Mouse (Mus musculus) liver, embryonic 15.5 days (tissue): ENCODE data around the gene Myl6. TPM values are rescaled to one million over a fixed set of nuclear protein-coding genes. Genes with fewer than 3 reads are reported as not detected.

Experiments
- ATAC-seq: fragments of 200-750 bp; cut with Nextera tagmentation; 2 replicates; pipeline ENCODE4 v1.8.0; 2017; ENCODE audit warnings: moderate number of reproducible peaks, mild to moderate bottlenecking, moderate library complexity; ENCODE audit not compliant: insufficient read depth
- H3K27ac ChIP-seq: fragments of 300-500 bp; sonication (generic); replicated peaks from 2 replicates; pipeline ENCODE4 v1.5.1; 2015; ENCODE audit warnings: mild to moderate bottlenecking, inconsistent platforms
- H3K27me3 ChIP-seq: fragments of 300-500 bp; sonication (generic); 2 replicates; pipeline ENCODE4 v1.6.1; 2015; ENCODE audit warnings: mild to moderate bottlenecking, inconsistent platforms
- H3K36me3 ChIP-seq: fragments of 300-500 bp; sonication (generic); replicated peaks from 2 replicates; pipeline ENCODE4 v1.6.1; 2015; ENCODE audit warnings: moderate library complexity, mild to moderate bottlenecking, inconsistent platforms
- H3K4me1 ChIP-seq: fragments of 300-500 bp; sonication (generic); replicated peaks from 2 replicates; pipeline ENCODE4 v1.6.1; 2015; ENCODE audit warnings: inconsistent platforms
- H3K4me2 ChIP-seq: fragments of 300-500 bp; sonication (generic); 2 replicates; pipeline ENCODE4 v1.6.1; 2015; ENCODE audit warnings: moderate library complexity, mild to moderate bottlenecking, inconsistent platforms
- H3K4me3 ChIP-seq: fragments of 300-500 bp; sonication (generic); replicated peaks from 2 replicates; pipeline ENCODE4 v1.5.1; 2015; ENCODE audit warnings: mild to moderate bottlenecking, inconsistent platforms
- H3K9ac ChIP-seq: fragments of 300-500 bp; sonication (generic); 2 replicates; pipeline ENCODE4 v1.6.1; 2015; ENCODE audit warnings: moderate library complexity, mild to moderate bottlenecking, inconsistent platforms
- H3K9me3 ChIP-seq: fragments of 300-500 bp; sonication (generic); replicated peaks from 2 replicates; pipeline ENCODE4 v1.6.1; 2016; ENCODE audit warnings: inconsistent platforms
- WGBS: fragments of 180-500 bp; shearing (Covaris S2); methylation state at CpG from one replicate; pipeline ENCODE4 v1.1.7; 2015; ENCODE audit warnings: mixed read lengths; ENCODE audit not compliant: insufficient replicate concordance; 5-methylcytosine and 5-hydroxymethylcytosine counted together
- polyA plus RNA-seq: library from polyadenylated mRNA; unstranded; fragments of >200 nt; fragmentation: Nextera tagmentation; extraction: Ambion mirVana; gene quantifications from 2 replicates; pipeline ENCODE4 v1.2.1, GENCODE M21; 2015

Myl6 gene
- 483 and 484 TPM in 2 replicates for polyA plus RNA-seq

DNA sequence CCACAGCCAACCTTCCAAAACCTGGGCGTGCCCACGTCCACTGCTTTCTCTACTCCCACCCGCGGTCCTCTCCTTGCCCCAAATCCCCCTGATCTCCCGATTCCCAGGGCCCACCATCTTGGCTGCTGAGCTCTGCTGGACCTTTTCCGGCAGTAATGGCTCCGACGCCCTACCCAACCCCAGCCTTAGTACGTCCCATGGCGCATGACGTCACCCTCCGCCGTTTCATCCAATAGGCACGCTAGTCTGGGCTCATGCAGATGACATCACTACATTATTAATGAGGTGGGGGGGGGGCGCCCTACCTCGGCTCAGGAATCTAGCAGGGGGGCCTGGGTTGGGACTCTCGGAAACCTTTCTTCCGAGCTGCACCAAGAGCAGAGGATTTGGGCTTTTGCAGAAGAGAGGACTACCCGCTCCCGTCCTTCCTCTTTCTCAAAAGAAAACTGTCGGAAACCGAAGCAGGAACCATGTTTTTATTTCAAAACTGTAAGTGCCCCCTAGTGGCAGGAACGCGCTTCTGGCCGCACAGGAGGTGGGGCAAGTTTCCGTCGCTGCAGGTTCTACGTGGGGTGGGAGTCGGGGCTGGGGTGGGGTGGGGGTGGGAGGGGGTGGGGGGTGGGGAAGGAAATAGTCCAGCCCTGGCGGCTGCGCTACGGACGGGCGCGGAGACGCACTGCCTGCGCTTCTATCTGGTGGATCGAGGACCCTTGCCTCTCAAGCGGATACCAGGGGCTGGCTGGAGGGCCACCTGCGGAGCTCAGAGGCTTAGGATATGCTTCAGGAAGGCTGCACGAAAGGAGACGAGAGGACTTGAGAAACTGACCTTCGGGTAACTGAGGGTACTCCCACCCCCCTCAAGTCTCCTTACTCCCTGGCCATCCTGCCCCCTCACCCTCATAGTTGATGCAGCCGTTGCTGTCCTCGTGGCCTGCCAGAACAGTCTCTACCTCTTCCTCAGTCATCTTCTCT lies at the start of gene Myl6:
Gene Myl6 (minus strand): TSS at position 451 of the 972 bp plus-strand sequence.
- Histone ChIP-seq H3K36me3 (peaks cover 31% of the 10 kb centered on the region), H3K4me3 (peak within 1 kb of the TSS; percentile 93), H3K9ac (peak within 1 kb of the TSS; percentile 90), H3K27ac (peak within 1 kb of the TSS; percentile 94), H3K4me1 (peaks cover 78% of the 10 kb centered on the region), H3K27me3 (no peaks in the 10 kb centered on the region), H3K4me2 (peak within 1 kb of the TSS; percentile 90), H3K9me3 (no peaks in the 10 kb centered on the region)
- ATAC-seq = peak; percentile 87
- WGBS = under 1% methylated on average over 45 of the region's 45 CpGs

DNA sequence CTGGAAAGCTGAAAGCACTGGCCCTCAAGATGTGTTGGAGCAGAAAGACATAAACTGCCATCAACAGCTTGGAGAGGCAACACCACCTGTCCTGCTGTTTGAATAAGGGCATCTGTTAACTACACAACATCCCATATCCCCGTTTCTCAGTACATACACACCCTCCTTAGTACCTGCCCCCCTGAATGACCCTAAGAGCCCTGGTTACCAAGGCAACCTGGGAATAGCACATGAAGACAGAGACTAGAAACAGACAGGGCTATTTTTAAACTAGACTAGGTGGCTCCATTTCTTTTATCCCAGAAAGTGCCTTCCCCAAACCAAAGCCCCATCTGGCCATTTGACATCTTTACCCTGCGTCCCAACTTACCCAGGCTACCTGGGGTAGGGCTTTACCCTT lies 49.2 kb upstream of the Myl6 start:
- Histone ChIP-seq H3K27ac (no peak overlapping the region), H3K36me3 (peaks cover 41% of the 10 kb centered on the region), H3K4me3 (no peak overlapping the region), H3K9me3 (no peaks in the 10 kb centered on the region), H3K9ac (no peak overlapping the region), H3K4me2 (no peak overlapping the region), H3K4me1 (peaks cover 14% of the 10 kb centered on the region), H3K27me3 (no peaks in the 10 kb centered on the region)
- ATAC-seq = no peak
- WGBS = 71% methylated on average over 2 of the region's 2 CpGs

DNA sequence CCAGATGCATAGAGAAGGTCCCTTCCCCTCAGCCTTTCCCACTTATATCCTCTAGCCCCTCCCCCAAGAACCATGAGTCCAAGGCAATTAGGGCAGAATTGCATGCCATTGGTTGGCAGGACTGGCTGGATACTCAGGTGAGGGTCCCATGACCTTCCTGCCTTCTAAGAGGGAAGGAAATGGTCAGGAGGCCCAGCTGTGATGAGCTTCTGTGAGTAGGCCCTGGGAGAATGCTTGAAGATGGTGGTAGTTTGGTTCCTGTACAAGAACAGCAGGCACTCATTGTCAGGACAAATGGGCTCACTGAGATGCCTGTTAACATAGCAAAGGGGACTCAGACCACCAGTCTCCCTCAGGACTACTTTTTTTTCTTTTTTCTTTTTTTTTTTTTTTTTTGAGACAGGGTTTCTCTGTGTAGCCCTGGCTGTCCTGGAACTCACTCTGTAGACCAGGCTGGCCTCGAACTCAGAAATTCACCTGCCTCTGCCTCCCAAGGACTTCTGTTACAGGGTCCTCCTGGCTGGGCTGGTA lies 44.5 kb upstream of the Myl6 start:
- 76% methylated on average over 1 of the region's 1 CpGs for WGBS
- no peaks in the 10 kb centered on the region for H3K27me3 ChIP-seq
- ATAC-seq = no peak
- peaks cover 18% of the 10 kb centered on the region for H3K4me1 ChIP-seq
- H3K9me3 ChIP-seq = no peaks in the 10 kb centered on the region
- no peak overlapping the region for H3K27ac ChIP-seq
- H3K9ac ChIP-seq = no peak overlapping the region
- H3K36me3 ChIP-seq = peaks cover 15% of the 10 kb centered on the region
- no peak overlapping the region for H3K4me2 ChIP-seq
- H3K4me3 ChIP-seq = no peak overlapping the region

DNA sequence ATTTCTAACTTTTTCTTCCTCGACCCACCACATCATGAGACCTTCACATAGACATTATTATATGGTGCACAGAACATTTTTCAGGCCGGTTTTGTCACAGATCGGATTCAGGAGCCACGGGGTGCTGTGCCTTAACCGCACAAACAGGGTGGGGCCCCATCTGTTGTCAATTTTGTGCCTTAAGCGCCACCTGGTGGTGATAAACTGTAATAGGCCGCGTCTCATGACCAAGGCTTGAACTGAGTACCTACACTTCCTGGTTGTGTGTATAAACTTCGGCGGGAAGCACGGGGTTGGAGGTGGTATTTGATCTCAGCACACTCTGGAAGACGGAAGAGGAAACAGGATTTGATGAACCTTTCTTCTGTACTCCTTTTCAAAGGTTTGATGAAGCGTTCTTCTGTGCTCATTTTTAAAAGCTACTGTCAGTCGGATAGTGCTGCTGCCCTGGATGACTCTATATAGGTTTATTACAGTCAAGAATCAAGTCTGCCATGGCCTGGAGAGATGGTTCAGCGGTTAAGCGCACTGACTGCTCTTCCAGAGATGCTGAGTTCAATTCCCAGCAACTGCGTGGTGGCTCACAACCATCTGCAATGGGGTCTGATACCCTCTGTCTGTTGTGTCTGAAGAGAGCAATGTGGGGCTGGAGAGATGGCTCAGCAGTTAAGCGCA lies 42.5 kb upstream of the Myl6 start:
- peak; percentile 96 for ATAC-seq
- peak overlapping the region; percentile 66 for H3K4me2 ChIP-seq
- peak overlapping the region; percentile 32 for H3K4me3 ChIP-seq
- H3K9ac ChIP-seq = peak overlapping the region; percentile 23; the same call in 1 of the 2 replicates
- 13% methylated on average over 18 of the region's 18 CpGs for WGBS
- H3K27ac ChIP-seq = peak overlapping the region; percentile 76
- H3K27me3 ChIP-seq = no peaks in the 10 kb centered on the region
- no peaks in the 10 kb centered on the region for H3K36me3 ChIP-seq
- no peaks in the 10 kb centered on the region for H3K9me3 ChIP-seq
- peaks cover 18% of the 10 kb centered on the region for H3K4me1 ChIP-seq

DNA sequence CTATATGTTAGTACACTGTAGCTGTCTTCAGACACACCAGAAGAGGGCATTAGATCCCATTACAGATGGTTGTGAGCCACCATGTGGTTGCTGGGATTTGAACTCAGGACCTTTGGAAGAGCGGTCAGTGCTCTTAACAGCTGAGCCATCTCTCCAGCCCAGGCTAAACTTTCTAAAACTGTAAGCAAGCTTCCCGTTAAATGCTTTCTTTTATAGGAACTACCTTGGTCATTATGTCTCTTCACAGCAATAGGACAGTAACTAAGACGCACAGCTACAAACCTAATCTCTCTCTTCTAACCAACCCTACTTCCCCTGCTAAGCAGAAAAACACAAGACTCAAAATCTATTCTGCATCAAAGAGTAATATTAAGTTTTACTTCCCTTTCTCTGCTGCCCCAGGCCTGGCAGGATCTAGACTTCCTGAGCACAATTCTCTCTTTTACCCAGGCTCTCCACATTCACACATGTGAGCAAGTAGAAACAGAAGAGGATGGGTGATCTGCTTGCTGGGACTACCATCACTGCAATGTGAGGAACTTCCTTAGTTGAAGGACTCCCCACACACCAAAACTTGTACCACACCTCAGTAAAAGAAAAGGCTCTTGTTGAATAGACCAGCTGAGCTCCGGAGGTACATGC lies 41.8 kb upstream of the Myl6 start:
- H3K27me3 ChIP-seq = no peaks in the 10 kb centered on the region
- H3K27ac ChIP-seq = peak overlapping the region; percentile 76
- H3K9ac ChIP-seq = 0 out of 2 replicates have a peak overlapping the region, but pooled peaks have one; percentile 1
- H3K4me2 ChIP-seq = peak overlapping the region; percentile 66
- no peaks in the 10 kb centered on the region for H3K36me3 ChIP-seq
- ATAC-seq = peak; percentile 29; the same call in 1 of the 2 replicates
- H3K4me3 ChIP-seq = peak overlapping the region; percentile 32
- WGBS = 54% methylated on average over 4 of the region's 4 CpGs
- no peaks in the 10 kb centered on the region for H3K9me3 ChIP-seq
- peaks cover 18% of the 10 kb centered on the region for H3K4me1 ChIP-seq

DNA sequence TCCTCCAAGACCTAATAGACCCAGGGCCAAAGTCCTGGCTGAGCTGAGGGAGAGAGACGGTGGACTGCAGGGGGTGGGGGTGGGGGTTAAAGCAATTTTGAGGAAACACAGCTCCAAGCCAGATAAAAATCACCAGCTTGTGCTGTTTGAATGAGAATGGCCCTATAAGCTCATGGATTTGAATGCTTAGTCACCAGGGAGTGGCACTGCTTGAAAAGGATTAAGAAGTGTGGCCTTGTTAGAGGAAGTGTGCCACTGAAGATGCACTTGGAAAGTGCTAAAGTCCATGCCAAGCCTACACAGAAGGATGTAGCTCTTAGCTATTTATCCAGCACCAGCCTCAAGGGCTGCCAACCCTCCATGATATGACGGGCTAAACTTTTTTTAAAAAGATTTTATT lies 41.3 kb upstream of the Myl6 start:
- peaks cover 18% of the 10 kb centered on the region for H3K4me1 ChIP-seq
- H3K4me2 ChIP-seq = no peak overlapping the region
- H3K4me3 ChIP-seq = no peak overlapping the region
- no peaks in the 10 kb centered on the region for H3K9me3 ChIP-seq
- 63% methylated on average over 2 of the region's 2 CpGs for WGBS
- H3K36me3 ChIP-seq = no peaks in the 10 kb centered on the region
- no peak overlapping the region for H3K9ac ChIP-seq
- no peak overlapping the region for H3K27ac ChIP-seq
- no peak for ATAC-seq
- no peaks in the 10 kb centered on the region for H3K27me3 ChIP-seq

DNA sequence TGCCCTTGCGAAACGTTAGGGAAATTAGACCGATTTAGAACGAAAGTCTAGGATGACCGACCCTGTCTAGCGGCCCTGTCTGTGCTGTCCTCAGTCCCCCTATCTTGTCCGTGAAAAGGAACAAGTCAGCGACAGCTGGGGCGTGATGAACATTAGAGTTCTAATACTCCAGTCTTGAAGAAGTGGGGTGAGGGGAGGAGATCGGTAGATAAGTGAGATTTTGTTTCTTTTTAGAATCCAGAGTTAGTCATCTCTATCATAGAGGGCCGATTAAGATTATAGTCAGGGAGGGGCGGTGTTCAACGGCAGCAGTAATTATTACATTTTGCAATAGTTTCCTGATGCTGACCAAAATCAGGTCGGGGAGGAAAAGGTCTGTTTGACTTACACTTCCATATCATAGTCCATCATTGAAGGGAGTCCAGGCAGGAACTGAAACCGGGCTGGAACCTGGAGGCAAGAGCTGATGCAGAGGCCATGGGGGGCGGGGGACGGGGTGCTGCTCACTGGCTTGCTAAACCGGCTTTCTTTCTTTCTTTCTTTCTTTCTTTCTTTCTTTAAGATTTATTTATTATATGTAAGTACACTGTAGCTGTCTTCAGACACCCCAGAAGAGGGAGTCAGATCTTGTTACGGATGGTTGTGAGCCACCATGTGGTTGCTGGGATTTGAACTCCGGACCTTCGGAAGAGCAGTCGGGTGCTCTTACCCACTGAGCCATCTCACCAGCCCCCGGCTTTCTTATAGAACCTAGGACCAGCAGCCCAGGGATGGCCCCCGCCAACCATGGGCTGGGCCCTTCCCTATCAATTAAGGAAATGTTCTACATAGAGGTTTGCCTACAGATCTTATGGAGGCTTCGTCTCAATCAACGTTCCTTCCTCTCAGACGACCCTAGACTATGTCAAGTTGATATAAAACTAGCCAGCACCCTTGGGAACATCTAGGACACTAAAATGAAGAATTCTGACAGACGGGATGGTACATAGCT lies 32.7 kb upstream of the Myl6 start:
- H3K4me3 ChIP-seq = peak overlapping the region; percentile 78
- peaks cover 8% of the 10 kb centered on the region; the same call in 1 of the 2 replicates for H3K36me3 ChIP-seq
- H3K9ac ChIP-seq = peak overlapping the region; percentile 65
- H3K4me1 ChIP-seq = peaks cover 35% of the 10 kb centered on the region
- peak overlapping the region; percentile 99 for H3K4me2 ChIP-seq
- 24% methylated on average over 28 of the region's 28 CpGs for WGBS
- H3K9me3 ChIP-seq = no peaks in the 10 kb centered on the region
- peak overlapping the region; percentile 92 for H3K27ac ChIP-seq
- no peaks in the 10 kb centered on the region for H3K27me3 ChIP-seq
- peak; percentile 30 for ATAC-seq

DNA sequence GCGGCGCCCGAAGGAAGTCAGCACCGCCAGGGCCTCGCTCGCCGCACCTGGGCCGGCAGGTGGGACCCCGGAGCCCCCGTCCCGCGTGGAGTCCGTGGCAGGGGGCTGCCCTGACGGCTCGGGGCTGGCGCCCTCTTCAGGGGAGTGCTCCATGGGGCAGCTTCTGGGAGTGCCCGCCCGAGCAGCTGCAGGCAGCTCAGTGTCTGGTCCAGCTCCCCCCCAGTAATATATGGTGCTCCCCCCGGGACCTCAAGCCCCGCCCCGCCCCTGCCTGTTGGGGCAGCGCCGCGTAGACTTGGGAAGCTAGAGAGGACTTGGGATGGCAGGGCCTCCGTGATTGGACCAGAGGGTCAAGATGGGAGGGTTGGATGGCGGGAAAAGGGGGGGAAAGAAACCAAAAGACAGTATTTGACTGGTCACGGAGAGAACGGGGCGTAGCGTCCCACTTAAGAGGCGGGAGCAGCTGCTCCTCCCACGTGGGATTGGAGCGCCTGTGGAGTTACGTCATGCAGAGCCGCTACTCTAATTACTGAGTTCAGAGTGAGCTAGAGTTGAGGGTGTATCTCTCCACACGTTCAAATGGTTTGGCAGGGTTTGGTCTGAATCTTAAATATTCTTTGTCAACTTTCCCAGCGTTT lies 31.8 kb upstream of the Myl6 start, which contains the start of gene Esyt1:
Gene Esyt1 (minus strand): TSS at position 201 of the 638 bp plus-strand sequence.
- Histone ChIP-seq H3K4me2 (peak within 1 kb of the TSS; percentile 99), H3K27ac (peak within 1 kb of the TSS; percentile 92), H3K27me3 (no peaks in the 10 kb centered on the region), H3K36me3 (peaks cover 16% of the 10 kb centered on the region), H3K4me1 (peaks cover 35% of the 10 kb centered on the region), H3K4me3 (peak within 1 kb of the TSS; percentile 78), H3K9ac (peak within 1 kb of the TSS; percentile 89), H3K9me3 (no peaks in the 10 kb centered on the region)
- ATAC-seq = peak; percentile 96
- WGBS = under 1% methylated on average over 37 of the region's 37 CpGs

DNA sequence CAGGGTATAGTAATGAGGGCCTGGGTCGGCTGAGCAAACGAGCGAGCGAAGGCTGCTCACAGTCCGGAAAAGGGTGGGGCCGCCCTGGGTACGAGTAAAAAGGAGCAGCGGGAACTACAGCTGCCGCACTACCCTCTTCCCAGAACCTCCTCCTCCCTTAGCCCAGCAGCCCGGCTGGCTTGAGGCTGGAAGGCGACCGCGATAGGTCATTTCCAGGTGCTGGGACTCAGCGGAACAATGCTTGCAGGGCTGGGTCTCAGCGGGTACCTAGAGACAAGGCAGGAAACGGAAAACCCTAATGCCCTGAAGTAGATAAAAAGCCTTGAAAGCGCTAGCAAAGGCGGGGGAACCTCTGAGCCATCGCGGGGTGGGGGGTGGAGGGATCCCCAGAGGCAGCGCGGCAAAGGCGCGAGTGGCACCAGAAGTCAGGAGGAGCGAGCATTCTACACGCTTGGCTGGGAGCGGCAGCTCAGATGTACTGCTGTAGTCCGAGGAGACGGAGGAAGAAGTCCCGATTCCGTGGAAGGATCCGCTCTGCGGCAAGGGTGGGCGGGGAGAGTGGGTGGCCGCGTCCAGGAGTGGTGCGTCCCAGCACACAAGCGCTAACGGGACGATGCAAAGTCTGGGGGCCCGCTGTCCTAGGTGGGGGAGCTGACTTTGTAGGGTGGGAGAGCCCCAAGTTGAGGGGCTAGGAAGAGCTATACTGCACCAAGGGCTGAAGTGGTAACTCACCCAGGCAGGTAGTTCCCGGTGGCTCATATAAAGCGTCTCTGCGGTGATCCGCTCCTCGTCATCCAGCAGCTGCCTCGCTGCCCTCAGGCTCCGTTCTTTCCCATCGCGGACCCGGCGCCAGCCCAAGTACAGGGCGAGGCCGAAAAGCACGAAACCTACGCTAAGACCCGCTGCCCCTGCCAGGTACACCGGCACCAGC lies 31.1 kb upstream of the Myl6 start:
- ATAC-seq = peak; percentile 23
- H3K27ac ChIP-seq = peak overlapping the region; percentile 92
- WGBS = under 1% methylated on average over 58 of the region's 58 CpGs

More for the DNA sequence above, 31.1 kb upstream of the Myl6 start:
- H3K9me3 ChIP-seq = no peaks in the 10 kb centered on the region
- peak overlapping the region; percentile 78 for H3K4me3 ChIP-seq
- peaks cover 35% of the 10 kb centered on the region for H3K4me1 ChIP-seq
- peak overlapping the region; percentile 89 for H3K9ac ChIP-seq
- no peaks in the 10 kb centered on the region for H3K27me3 ChIP-seq
- H3K4me2 ChIP-seq = peak overlapping the region; percentile 99
- peaks cover 24% of the 10 kb centered on the region for H3K36me3 ChIP-seq
